Mouse (Mus musculus) cerebellum, adult 2 months (tissue): ENCODE measurements around the gene Sox11.

Experiments used
- CTCF ChIP-seq: fragments of 200-500 bp; IDR thresholded peaks from 2 replicates; pipeline ENCODE4 v1.5.1; 2011; ENCODE audit warnings: low read depth, mild to moderate bottlenecking, control low read depth, low read length, moderate library complexity, borderline replicate concordance; ENCODE audit not compliant: insufficient read depth
- POLR2A ChIP-seq: fragments of 200-500 bp; IDR thresholded peaks from 2 replicates; pipeline ENCODE4 v1.6.1; 2011; ENCODE audit warnings: low read length, control low read depth, borderline replicate concordance; ENCODE audit not compliant: insufficient read depth

GRCm38 (mm10) chr12:27341871-27342690 lies at the start of gene Sox11:
- no peak for TF ChIP-seq POLR2A
- no peak for TF ChIP-seq CTCF
